Mouse (Mus musculus) layer of hippocampus, postnatal 14 days (tissue): ENCODE measurements at regions not wholly inside any gene's neighbourhood (a gene's known extent, or its start where the extent isn't known, plus 50 kb on each side); places are given as distances from the start of the nearest gene placed in this dataset.
"Not testable (repeated sequence)": the region's sequence is repeated elsewhere in the genome, so short reads cannot be mapped to it uniquely, and the experiment has no call there.

ENCODE experiments used
- DNase-seq, 2 experiments: peaks; one replicate each; pipeline ENCODE4 v3.0.0; 2021 to 2022; ENCODE audit warnings: low spot score in 2 of 2, mixed read lengths in 1 of 2

- no peak for DNase-seq
Observed at GRCm38 (mm10) chrX:92981141-92981540, 305.1 kb upstream of the Arx start.

- no peak for DNase-seq
Observed at GRCm38 (mm10) chrX:93002236-93002976, 283.8 kb upstream of the Arx start.

DNA sequence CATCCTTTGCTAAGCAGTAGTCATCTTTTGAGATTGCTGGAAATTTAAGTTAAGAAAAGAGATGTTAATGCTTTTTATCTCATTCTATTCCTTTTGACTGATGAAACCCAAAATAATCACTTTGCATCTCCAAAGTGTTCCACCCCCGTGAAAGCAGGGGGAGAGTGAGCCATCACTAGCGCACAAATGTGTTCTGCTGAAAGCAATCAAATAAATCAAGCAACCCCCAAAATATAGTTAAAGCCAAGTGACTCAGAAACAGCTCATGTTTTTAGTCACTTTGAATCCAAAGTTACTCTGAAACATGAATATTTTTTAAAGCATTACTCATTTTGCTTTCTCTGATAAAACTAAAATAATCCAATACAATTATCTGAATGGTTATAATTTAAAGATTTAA, 279.6 kb upstream of the Arx start:
- DNase-seq, result peak in 1 of 2 experiments; percentile 43

- no peak for DNase-seq
Observed at GRCm38 (mm10) chrX:93011578-93011977, 274.7 kb upstream of the Arx start.

- no peak for DNase-seq
Observed at GRCm38 (mm10) chrX:93016391-93016790, 269.9 kb upstream of the Arx start.

- DNase-seq, result peak; percentile 29 to 50
Observed at GRCm38 (mm10) chrX:93041096-93041495, 245.1 kb upstream of the Arx start.

DNA sequence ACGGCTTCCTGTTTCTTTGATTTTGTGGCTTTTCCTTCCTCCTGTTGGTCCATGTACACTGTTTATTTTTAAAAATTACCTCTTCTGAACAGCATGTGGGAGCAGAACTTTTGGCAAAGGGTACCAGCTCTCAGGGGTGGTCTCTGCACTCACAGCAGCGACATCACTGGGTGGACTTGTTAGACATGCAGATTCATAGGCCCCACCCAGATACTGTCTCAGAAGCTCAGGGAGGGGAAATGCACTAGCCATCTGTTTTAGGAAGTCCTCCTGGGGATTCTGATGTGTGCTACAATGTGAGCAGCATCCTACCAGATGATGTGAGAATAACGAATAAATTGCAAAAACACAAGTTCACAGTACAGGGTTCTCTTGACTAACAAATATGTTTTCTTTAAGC, 243.5 kb upstream of the Arx start:
- DNase-seq, result peak; percentile 1 to 13

GRCm38 (mm10) chrX:93048967-93049754, 237.1 kb upstream of the Arx start:
- DNase-seq, result no peak

- DNase-seq, result no peak
Observed at GRCm38 (mm10) chrX:93049755-93050143, 236.5 kb upstream of the Arx start.

GRCm38 (mm10) chrX:93059533-93059932, 226.7 kb upstream of the Arx start:
- DNase-seq, result no peak

DNA sequence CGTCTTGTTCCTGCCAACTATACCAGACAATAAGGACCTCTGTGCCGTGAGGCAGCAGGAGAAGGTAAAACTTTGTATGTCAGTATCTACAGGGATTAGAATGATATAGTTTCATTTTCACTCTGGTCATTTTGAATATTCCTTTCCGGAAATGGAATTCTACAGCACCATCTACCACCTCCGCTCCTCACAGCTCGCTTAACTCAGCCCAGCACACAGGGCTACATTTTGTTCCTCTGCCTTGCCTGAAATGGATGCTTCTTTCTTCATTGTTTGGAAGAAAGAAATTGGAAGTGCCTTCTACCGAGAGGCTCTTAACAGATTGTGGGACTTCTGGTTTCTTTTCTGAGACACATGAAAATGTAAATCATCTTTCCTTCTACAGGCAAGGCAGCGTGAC, 217.4 kb upstream of the Arx start:
- peak in 1 of 2 experiments; percentile 9 for DNase-seq

DNA sequence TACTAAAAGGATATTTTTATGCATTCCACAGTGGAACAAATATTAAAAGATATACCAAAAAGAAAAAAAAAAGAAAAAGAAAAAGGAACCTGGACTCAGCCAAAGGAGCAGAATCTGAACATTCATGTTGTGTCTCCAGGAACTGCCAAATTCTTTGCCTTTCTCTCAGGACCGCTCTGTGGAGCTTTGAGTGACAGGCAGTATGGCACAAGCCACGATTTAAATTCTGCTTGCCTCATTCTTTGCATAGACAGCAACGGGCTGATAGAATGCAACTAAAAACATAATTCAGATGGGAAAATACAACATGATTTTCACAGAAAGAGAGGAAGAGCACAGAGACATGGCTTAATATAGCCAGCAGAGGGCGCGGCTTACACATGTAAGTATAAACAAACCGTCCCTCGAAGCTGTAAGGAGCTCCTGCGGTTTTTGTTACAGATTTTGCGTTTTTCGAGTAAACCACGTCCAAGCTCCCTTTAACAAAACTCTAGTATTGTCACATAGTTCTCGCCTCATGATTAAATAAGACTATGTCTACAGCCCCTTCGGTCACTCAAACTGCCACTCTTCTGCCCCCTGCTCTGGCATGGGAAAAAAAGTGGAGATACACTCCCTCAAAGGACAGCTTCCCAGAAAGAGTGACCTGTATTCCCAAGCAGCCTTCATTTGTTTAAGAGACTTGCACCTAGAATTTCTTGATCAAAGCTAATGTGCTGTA, 216.5 kb upstream of the Arx start:
- peak; percentile 27 to 67 for DNase-seq

- no peak for DNase-seq
Observed at GRCm38 (mm10) chrX:93070290-93070611, 216.0 kb upstream of the Arx start.

DNA sequence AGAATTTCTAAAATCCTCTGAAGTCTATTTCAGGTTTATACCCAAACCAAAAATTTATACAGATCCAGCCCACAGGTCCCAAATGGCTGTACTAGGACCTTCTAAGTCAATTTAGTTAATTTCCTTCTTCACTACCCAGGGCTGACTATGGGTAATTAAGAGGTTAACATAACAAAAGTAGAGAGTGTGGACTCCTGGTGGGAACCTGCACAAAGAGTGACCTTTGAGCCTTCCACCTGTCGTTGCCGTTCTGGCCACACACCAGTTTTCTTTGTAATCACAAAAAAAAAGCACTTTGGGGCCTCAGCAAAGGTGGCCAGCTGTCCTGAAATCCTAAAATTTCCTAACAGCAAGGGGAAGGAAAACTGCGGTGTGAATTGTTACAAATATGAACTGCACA, 197.3 kb upstream of the Arx start:
- no peak for DNase-seq

GRCm38 (mm10) chrX:93097551-93097950, 188.7 kb upstream of the Arx start:
- no peak for DNase-seq

DNA sequence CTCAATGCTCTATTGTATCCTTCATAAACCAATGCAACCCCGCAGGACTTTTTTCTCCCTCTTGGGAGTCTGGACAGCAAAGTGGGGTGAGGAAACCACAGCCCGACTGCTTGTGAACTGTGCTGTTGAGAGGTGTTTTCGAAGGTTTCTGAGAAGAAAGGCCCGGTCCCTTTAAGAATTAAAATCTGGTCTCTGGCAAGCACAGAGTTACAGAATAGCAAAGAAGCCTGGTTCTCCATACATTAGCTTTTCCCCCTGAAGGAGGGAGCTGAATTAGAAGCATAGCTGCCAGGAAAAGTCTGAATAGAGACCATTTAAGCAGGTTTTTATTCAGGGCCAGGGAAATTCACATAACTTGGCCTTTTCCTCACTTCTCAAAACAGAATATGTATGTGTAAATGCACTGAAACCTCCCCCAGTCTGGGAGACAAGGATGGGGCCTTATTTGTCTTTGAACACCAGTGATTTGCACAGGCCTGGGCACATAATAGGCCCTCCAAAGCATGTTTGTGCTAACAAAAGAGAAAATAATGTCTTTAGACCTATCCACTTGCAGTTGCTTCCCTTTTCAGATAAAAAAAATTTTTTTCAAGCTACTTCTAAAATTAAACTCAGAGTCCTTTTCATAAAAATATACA, 178.2 kb upstream of the Arx start:
- DNase-seq, result no peak

DNA sequence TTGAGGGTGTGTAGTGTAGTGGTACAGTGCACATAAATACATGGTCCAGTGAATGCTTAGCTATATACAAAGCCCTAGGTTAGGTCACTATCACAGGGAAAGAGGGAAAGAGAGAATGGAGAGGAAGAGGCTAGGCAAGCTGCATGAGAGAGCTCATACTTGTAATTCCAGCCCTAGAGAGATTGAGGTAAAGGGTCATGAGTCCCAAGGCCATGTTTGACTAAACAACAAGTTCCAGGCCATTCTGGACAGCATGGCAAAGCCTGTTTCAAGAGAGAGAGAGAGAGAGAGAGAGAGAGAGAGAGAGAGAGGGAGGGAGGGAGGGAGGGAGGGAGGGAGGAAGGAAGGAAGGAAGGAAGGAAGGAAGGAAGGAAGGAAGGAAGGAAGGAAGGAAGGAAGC, 131.9 kb upstream of the Arx start:
- DNase-seq, result not testable (repeated sequence)

- no peak for DNase-seq
Observed at GRCm38 (mm10) chrX:93159105-93159504, 127.1 kb upstream of the Arx start.

GRCm38 (mm10) chrX:93160956-93161355, 125.3 kb upstream of the Arx start:
- no peak for DNase-seq
